ENCODE assay signal across 7 mouse cellular contexts in the genomic region with DNA sequence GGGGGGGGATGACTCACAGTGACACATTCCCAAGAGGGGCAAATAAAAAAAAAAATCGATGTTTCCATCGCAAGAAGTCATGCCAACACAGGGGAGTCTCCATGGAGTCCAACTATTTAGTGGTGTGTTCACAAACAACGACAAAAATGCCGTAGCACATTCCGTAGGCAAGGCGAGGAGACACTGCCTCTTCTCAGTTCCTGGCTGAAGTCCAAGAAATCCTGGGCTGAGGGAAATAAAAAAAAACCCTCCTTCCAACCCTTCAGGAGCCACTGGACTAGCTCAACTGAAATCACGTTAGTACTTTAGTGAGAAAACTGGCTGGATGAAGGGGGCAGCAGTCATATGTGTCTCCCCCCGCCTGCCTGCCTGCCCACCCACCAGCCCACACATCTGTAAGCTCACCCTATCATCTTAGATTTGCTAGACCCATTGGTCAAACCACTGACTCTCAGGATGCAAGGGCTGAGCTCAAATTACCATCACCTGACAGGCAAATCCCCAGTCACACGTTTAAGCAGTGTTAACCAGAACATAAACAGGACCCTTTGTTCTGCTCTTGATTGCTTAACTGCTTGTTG. TPM values are rescaled to one million over a fixed set of nuclear protein-coding genes. Genes with fewer than 3 reads are reported as not detected.
A peak's percentile ranks its signal among the peaks of the same experiment; 100 is the strongest.
DNase-seq lines count a peak whose midpoint lies in the region; ATAC-seq lines count a peak whose summit lies in the region.

No protein-coding gene starts in this region.

- WGBS in heart, embryonic 12.5 days = 16% methylated on average over 9 of the region's 9 CpGs
- WGBS in kidney, embryonic 16.5 days = 9% methylated on average over 9 of the region's 9 CpGs
- 21% methylated on average over 9 of the region's 9 CpGs for WGBS in midbrain, embryonic 16.5 days

- H3K9ac ChIP-seq in heart, embryonic 12.5 days = no peak overlapping the region
- peak overlapping the region; percentile 44; the same call in 1 of the 2 replicates for H3K9ac ChIP-seq in kidney, embryonic 16.5 days (replicated peaks; ENCODE audit: low read length)
- H3K9ac ChIP-seq in midbrain, embryonic 16.5 days (ENCODE audit: low read depth, low read length) = no peak overlapping the region

- peaks cover 2% of the 10 kb centered on the region for H3K36me3 ChIP-seq in heart, embryonic 12.5 days
- no peaks in the 10 kb centered on the region; the same call in 1 of the 2 replicates for H3K36me3 ChIP-seq in kidney, embryonic 16.5 days (ENCODE audit: insufficient read depth, low read length)
- no peaks in the 10 kb centered on the region for H3K36me3 ChIP-seq in midbrain, embryonic 16.5 days (ENCODE audit: control insufficient read depth, insufficient read depth, low read length)

- peak; percentile 20 for DNase-seq in 416B (ENCODE audit: low read depth)
- peak; percentile 24 for DNase-seq in R1 (ENCODE audit: low read depth, low spot score)
- no peak for DNase-seq in spleen, adult 18-20 months

- H3K4me1 ChIP-seq in heart, embryonic 12.5 days (replicated peaks) = peaks cover 51% of the 10 kb centered on the region
- H3K4me1 ChIP-seq in kidney, embryonic 16.5 days (ENCODE audit: insufficient read depth, low read length) = peaks cover 56% of the 10 kb centered on the region
- peaks cover 2% of the 10 kb centered on the region; the same call in 1 of the 2 replicates for H3K4me1 ChIP-seq in midbrain, embryonic 16.5 days (ENCODE audit: control insufficient read depth, insufficient read depth, low read length)

- no peak overlapping the region for H3K4me3 ChIP-seq in heart, embryonic 12.5 days
- H3K4me3 ChIP-seq in kidney, embryonic 16.5 days (ENCODE audit: low read length) = no peak overlapping the region
- no peak overlapping the region for H3K4me3 ChIP-seq in midbrain, embryonic 16.5 days (ENCODE audit: low read depth, low read length)

- peak overlapping the region; percentile 50 for H3K4me2 ChIP-seq in heart, embryonic 12.5 days
- H3K4me2 ChIP-seq in kidney, embryonic 16.5 days (replicated peaks; ENCODE audit: low read depth, low read length) = peak overlapping the region; percentile 34
- no peak overlapping the region for H3K4me2 ChIP-seq in midbrain, embryonic 16.5 days (ENCODE audit: low read length)

- H3K27ac ChIP-seq in heart, embryonic 12.5 days (ENCODE audit: poor library complexity, severe bottlenecking) = peak overlapping the region; percentile 82
- H3K27ac ChIP-seq in kidney, embryonic 16.5 days (ENCODE audit: low read length) = peak overlapping the region; percentile 92
- peak overlapping the region; percentile 40; the same call in 1 of the 2 replicates for H3K27ac ChIP-seq in midbrain, embryonic 16.5 days (ENCODE audit: low read length)

- no peaks in the 10 kb centered on the region for H3K9me3 ChIP-seq in heart, embryonic 12.5 days (replicated peaks)
- H3K9me3 ChIP-seq in kidney, embryonic 16.5 days (ENCODE audit: low read length) = no peaks in the 10 kb centered on the region
- H3K9me3 ChIP-seq in midbrain, embryonic 16.5 days (replicated peaks; ENCODE audit: control insufficient read depth, low read length, poor library complexity, severe bottlenecking) = no peaks in the 10 kb centered on the region

- peak; percentile 54 for ATAC-seq in heart, embryonic 12.5 days (ENCODE audit: insufficient number of reproducible peaks, low FRiP score)
- ATAC-seq in kidney, embryonic 16.5 days (ENCODE audit: low FRiP score, low TSS enrichment) = peak; percentile 70
- ATAC-seq in midbrain, embryonic 16.5 days = peak; percentile 55; the same call in 1 of the 2 replicates
- ATAC-seq in cerebellum, adult (ENCODE audit: insufficient number of reproducible peaks, low FRiP score, low TSS enrichment) = no peak

- no peaks in the 10 kb centered on the region for H3K27me3 ChIP-seq in heart, embryonic 12.5 days (replicated peaks)
- H3K27me3 ChIP-seq in kidney, embryonic 16.5 days (ENCODE audit: insufficient read depth, low read length) = no peaks in the 10 kb centered on the region
- H3K27me3 ChIP-seq in midbrain, embryonic 16.5 days (ENCODE audit: control insufficient read depth, insufficient read depth, low read depth, low read length) = no peaks in the 10 kb centered on the region

RNA-seq across cellular contexts. Expression of gene St3gal6, which starts 11.8 kb away (rescaled TPM):
- polyA plus RNA-seq in heart, embryonic 12.5 days (2016; fragmentation: Nextera tagmentation; extraction: Ambion mirVana) = 15.9 and 18.2 TPM in 2 replicates
- 80.5 and 89.9 TPM in 2 replicates for polyA plus RNA-seq in kidney, embryonic 16.5 days (2015; fragmentation: Nextera tagmentation; extraction: Ambion mirVana)
- polyA plus RNA-seq in midbrain, embryonic 16.5 days (2015; fragmentation: Nextera tagmentation; extraction: Ambion mirVana) = 12.6 and 13.2 TPM in 2 replicates

Comparison
In these comparisons a context has a peak if more than half of its experiments do, and no peak if none do; other contexts are left out.
1. DNase-seq: peak in 416B (single experiment) and R1 (single experiment); none in spleen, adult 18-20 months (0 of 2).
2. H3K27ac ChIP-seq: peak in every context shown above with its lines; median percentile 92 in kidney, embryonic 16.5 days; 82 in heart, embryonic 12.5 days; 40 in midbrain, embryonic 16.5 days.